Mouse (Mus musculus): ENCODE data around the gene Ube2f.

DNA sequence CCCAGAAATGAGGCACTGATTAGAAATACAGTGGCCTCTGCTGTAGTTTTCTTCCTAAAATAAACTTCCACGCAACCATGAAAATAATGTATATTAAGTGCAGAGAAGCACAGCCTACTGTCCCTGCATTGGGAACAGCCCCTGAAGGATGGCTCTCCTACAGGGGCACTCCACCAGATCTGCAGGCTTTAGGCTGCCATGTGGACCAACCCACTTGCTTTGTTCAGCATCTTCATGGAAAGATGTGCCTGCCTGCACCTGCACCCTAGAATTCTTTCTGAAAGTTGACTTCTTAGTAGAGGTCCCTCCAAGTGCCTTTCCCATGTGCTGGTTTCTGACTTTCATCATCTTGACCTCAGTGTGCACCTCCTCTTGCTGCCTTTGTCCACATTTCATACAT lies 34.8 kb upstream of the Ube2f start:
- TF ChIP-seq CTCF (IDR thresholded peaks at IDR 0.05; ENCODE audit: extremely low read depth, insufficient read depth, insufficient read length, insufficient replicate concordance) = no peak
- no peak for TF ChIP-seq POLR2A (IDR thresholded peaks at IDR 0.05; ENCODE audit: low read depth, low read length)
